Mouse (Mus musculus): ENCODE data around the gene Gm5105. TPM values are rescaled to one million over a fixed set of nuclear protein-coding genes. Genes with fewer than 3 reads are reported as not detected.

The Gm5105 gene
- polyA plus RNA-seq (2015; fragmentation: Nextera tagmentation; extraction: Ambion mirVana): 0.14 TPM in 1 of 2 replicates, not detected in the other

DNA sequence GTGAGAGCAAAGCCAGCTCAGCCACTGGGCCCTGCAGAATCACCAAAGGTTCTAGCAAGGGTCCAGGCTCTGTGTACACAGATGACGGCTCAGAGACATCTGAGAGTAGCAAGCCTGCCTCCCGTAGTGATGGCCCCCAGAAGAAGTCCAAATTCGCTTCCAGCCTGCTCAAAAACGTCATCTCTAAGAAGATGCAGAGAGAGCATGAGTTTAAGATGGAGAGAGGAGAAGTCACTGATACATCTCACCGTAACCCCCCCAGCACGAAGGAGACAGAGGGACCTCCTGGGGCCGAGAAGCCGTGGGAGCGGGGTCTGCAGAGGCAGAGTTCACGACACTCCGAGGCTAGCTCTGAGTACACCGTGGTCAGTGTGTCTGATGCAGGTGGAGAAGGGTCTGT is at the start of gene Gm5105:
Gm5105 (minus strand) TSS at position 101 of the 400 bp plus-strand sequence.
- WGBS: 95% methylated on average over 12 of the region's 12 CpGs
- ATAC-seq: no peak
- Histone ChIP-seq H3K27me3 (replicated peaks; ENCODE audit: control insufficient read depth, insufficient read depth, low read length) (no peaks in the 10 kb centered on the region), H3K9ac (replicated peaks; ENCODE audit: low read depth, low read length) (0 out of 2 replicates have a peak within 1 kb of the TSS, but pooled peaks have one; percentile 37), H3K4me2 (ENCODE audit: low read length) (peak within 1 kb of the TSS; percentile 25; the same call in 1 of the 2 replicates), H3K4me1 (replicated peaks; ENCODE audit: control insufficient read depth, insufficient read depth, low read length) (peaks cover 25% of the 10 kb centered on the region), H3K27ac (ENCODE audit: low read length) (peak within 1 kb of the TSS; percentile 58), H3K36me3 (ENCODE audit: control insufficient read depth, insufficient read depth) (no peaks in the 10 kb centered on the region), H3K4me3 (replicated peaks; ENCODE audit: low read length) (no peak within 1 kb of the TSS), H3K9me3 (ENCODE audit: control insufficient read depth, low read length) (no peaks in the 10 kb centered on the region)

DNA sequence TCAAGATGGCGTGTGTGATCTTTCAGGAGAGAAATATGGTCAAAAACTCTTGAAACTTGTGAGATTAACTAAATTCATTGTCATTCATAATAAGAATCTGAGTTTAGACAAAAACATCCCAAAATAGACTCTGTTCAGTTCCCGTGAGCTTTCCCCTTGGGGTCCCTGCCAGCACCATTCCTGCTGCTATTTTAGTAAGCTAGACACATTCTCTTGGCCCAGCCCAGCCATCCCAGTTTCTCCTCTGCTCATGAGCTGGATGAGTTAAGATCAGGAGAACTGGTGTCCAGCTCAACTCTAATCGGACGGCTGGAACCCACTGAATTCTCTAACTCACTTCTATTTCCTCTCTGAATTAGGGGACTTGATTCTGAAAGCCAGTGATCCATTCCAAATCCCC is 49.7 kb upstream of the Gm5105 start:
- 91% methylated on average over 4 of the region's 4 CpGs for WGBS
- no peak for ATAC-seq

GRCm38 (mm10) chr3:138114106-138114505 is 46.9 kb upstream of the Gm5105 start:
- Histone ChIP-seq H3K4me3 (replicated peaks; ENCODE audit: low read length) (no peak overlapping the region), H3K27me3 (replicated peaks; ENCODE audit: control insufficient read depth, insufficient read depth, low read length) (no peaks in the 10 kb centered on the region), H3K4me2 (ENCODE audit: low read length) (no peak overlapping the region), H3K9me3 (ENCODE audit: control insufficient read depth, low read length) (no peaks in the 10 kb centered on the region), H3K36me3 (ENCODE audit: control insufficient read depth, insufficient read depth) (no peaks in the 10 kb centered on the region), H3K4me1 (replicated peaks; ENCODE audit: control insufficient read depth, insufficient read depth, low read length) (no peaks in the 10 kb centered on the region), H3K27ac (ENCODE audit: low read length) (no peak overlapping the region), H3K9ac (replicated peaks; ENCODE audit: low read depth, low read length) (no peak overlapping the region)
- WGBS: 86% methylated on average over 17 of the region's 17 CpGs
- no peak for ATAC-seq

More for the DNA sequence above, 49.7 kb upstream of the Gm5105 start:
- Histone ChIP-seq H3K9ac (replicated peaks; ENCODE audit: low read depth, low read length) (no peak overlapping the region), H3K4me2 (ENCODE audit: low read length) (no peak overlapping the region), H3K27ac (ENCODE audit: low read length) (no peak overlapping the region), H3K27me3 (replicated peaks; ENCODE audit: control insufficient read depth, insufficient read depth, low read length) (no peaks in the 10 kb centered on the region), H3K4me3 (replicated peaks; ENCODE audit: low read length) (no peak overlapping the region), H3K9me3 (ENCODE audit: control insufficient read depth, low read length) (no peaks in the 10 kb centered on the region), H3K4me1 (replicated peaks; ENCODE audit: control insufficient read depth, insufficient read depth, low read length) (no peaks in the 10 kb centered on the region), H3K36me3 (ENCODE audit: control insufficient read depth, insufficient read depth) (no peaks in the 10 kb centered on the region)

DNA sequence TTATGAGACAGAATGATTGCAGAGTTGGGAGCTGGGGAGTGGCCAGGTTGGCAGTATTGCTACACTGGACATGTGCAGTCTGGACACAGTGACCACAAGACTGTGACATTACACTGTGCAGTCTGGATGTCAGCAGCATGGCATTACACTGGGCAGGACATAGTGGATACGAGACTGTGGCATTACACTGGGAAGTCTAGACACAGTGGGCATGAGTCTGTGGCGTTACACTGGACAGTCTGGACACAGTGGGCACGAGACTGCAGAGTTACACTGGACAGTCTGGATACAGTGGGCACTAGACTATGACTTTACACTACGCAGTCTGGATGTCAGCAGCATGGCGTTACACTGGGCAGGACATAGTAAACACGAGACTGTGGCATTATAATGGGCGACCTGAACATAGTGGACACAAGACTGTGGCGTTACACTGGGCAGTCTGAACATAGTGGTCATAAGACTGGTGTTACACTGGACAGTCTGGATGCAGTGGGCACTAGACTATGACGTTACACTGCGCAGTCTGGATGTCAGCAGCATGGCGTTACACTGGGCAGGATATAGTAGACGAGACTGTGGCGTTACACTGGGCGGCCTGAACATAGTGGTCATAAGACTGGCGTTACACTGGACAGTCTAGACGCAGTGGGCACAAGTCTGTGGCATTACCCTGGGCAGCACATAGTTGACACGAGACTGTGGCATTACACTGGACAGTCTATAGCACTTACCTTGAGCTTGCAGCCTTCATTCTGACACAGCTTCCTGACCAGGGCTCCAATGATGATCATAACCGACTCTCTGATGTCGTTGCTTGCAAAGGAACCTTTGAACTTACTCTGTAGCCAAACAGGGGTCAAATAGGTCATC is 44.0 kb upstream of the Gm5105 start:
- Histone ChIP-seq H3K4me3 (replicated peaks; ENCODE audit: low read length) (no peak overlapping the region), H3K36me3 (ENCODE audit: control insufficient read depth, insufficient read depth) (no peaks in the 10 kb centered on the region), H3K4me1 (replicated peaks; ENCODE audit: control insufficient read depth, insufficient read depth, low read length) (no peaks in the 10 kb centered on the region), H3K27ac (ENCODE audit: low read length) (no peak overlapping the region), H3K27me3 (replicated peaks; ENCODE audit: control insufficient read depth, insufficient read depth, low read length) (no peaks in the 10 kb centered on the region), H3K9ac (replicated peaks; ENCODE audit: low read depth, low read length) (no peak overlapping the region), H3K9me3 (ENCODE audit: control insufficient read depth, low read length) (no peaks in the 10 kb centered on the region), H3K4me2 (ENCODE audit: low read length) (no peak overlapping the region)
- WGBS: 94% methylated on average over 19 of the region's 19 CpGs
- ATAC-seq: no peak

DNA sequence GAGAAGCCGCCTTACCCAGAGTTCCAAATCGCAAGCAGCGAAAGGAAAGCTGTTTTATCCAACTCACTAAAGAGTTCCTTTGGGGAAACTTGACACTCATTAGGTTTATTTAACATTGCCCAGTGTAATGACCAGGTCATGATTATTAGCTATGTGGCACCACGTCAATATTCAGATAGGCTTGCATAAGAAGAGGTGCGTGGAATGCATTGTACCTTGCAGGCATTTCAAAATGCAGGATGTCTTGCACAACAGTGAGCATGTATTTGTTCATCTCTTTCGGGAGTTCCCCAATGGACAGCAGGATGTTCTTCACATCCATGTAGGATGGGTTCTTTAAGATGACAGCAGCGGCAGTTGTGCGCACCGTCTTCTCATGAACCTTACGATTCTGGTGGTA is 39.7 kb upstream of the Gm5105 start:
- Histone ChIP-seq H3K9ac (replicated peaks; ENCODE audit: low read depth, low read length) (no peak overlapping the region), H3K36me3 (ENCODE audit: control insufficient read depth, insufficient read depth) (no peaks in the 10 kb centered on the region), H3K4me3 (replicated peaks; ENCODE audit: low read length) (no peak overlapping the region), H3K4me1 (replicated peaks; ENCODE audit: control insufficient read depth, insufficient read depth, low read length) (no peaks in the 10 kb centered on the region), H3K27me3 (replicated peaks; ENCODE audit: control insufficient read depth, insufficient read depth, low read length) (no peaks in the 10 kb centered on the region), H3K4me2 (ENCODE audit: low read length) (no peak overlapping the region), H3K9me3 (ENCODE audit: control insufficient read depth, low read length) (no peaks in the 10 kb centered on the region), H3K27ac (ENCODE audit: low read length) (no peak overlapping the region)
- ATAC-seq: no peak
- WGBS: 94% methylated on average over 10 of the region's 10 CpGs

- H3K9me3 ChIP-seq (ENCODE audit: control insufficient read depth, low read length): no peaks in the 10 kb centered on the region
- no peaks in the 10 kb centered on the region for H3K27me3 ChIP-seq (replicated peaks; ENCODE audit: control insufficient read depth, insufficient read depth, low read length)
- no peak overlapping the region for H3K4me3 ChIP-seq (replicated peaks; ENCODE audit: low read length)
- 76% methylated on average over 5 of the region's 5 CpGs for WGBS
- no peaks in the 10 kb centered on the region for H3K4me1 ChIP-seq (replicated peaks; ENCODE audit: control insufficient read depth, insufficient read depth, low read length)
- no peak overlapping the region for H3K9ac ChIP-seq (replicated peaks; ENCODE audit: low read depth, low read length)
- H3K4me2 ChIP-seq (ENCODE audit: low read length): no peak overlapping the region
- H3K36me3 ChIP-seq (ENCODE audit: control insufficient read depth, insufficient read depth): no peaks in the 10 kb centered on the region
- no peak overlapping the region for H3K27ac ChIP-seq (ENCODE audit: low read length)
- no peak for ATAC-seq
These were observed 37.9 kb upstream of the Gm5105 start for GRCm38 (mm10) chr3:138105056-138105455.

- 95% methylated on average over 4 of the region's 4 CpGs for WGBS
- H3K27me3 ChIP-seq (replicated peaks; ENCODE audit: control insufficient read depth, insufficient read depth, low read length): no peaks in the 10 kb centered on the region
- no peak for ATAC-seq
- no peak overlapping the region for H3K4me3 ChIP-seq (replicated peaks; ENCODE audit: low read length)
- no peaks in the 10 kb centered on the region for H3K36me3 ChIP-seq (ENCODE audit: control insufficient read depth, insufficient read depth)
- H3K4me1 ChIP-seq (replicated peaks; ENCODE audit: control insufficient read depth, insufficient read depth, low read length): no peaks in the 10 kb centered on the region
- H3K27ac ChIP-seq (ENCODE audit: low read length): no peak overlapping the region
- H3K9me3 ChIP-seq (ENCODE audit: control insufficient read depth, low read length): no peaks in the 10 kb centered on the region
- no peak overlapping the region for H3K9ac ChIP-seq (replicated peaks; ENCODE audit: low read depth, low read length)
- H3K4me2 ChIP-seq (ENCODE audit: low read length): no peak overlapping the region
These were observed 36.5 kb upstream of the Gm5105 start for GRCm38 (mm10) chr3:138103690-138104089.

DNA sequence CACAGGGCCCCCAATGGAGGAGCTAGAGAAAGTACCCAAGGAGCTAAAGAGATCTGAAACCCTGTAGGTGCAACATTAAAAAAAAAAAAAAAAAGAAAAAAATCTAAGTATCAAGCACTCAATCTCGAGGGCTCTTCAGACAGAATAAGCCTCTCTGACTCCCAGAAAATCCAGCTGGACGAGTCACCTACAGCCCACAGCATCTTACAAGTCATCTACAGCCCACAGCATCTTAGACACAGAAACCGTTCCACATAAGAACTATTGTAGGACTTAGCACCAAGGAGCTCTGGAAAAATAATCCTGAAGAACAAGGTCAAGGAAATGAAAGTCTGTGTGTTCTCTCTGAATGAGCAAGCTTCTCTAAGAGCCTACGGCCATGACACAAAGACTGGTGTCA is 34.7 kb upstream of the Gm5105 start:
- ATAC-seq: no peak
- Histone ChIP-seq H3K4me3 (replicated peaks; ENCODE audit: low read length) (no peak overlapping the region), H3K27me3 (replicated peaks; ENCODE audit: control insufficient read depth, insufficient read depth, low read length) (no peaks in the 10 kb centered on the region), H3K36me3 (ENCODE audit: control insufficient read depth, insufficient read depth) (no peaks in the 10 kb centered on the region), H3K4me1 (replicated peaks; ENCODE audit: control insufficient read depth, insufficient read depth, low read length) (peaks cover 4% of the 10 kb centered on the region; the same call in 1 of the 2 replicates), H3K27ac (ENCODE audit: low read length) (no peak overlapping the region), H3K9me3 (ENCODE audit: control insufficient read depth, low read length) (no peaks in the 10 kb centered on the region), H3K9ac (replicated peaks; ENCODE audit: low read depth, low read length) (no peak overlapping the region), H3K4me2 (ENCODE audit: low read length) (no peak overlapping the region)
- WGBS: 80% methylated on average over 4 of the region's 4 CpGs

DNA sequence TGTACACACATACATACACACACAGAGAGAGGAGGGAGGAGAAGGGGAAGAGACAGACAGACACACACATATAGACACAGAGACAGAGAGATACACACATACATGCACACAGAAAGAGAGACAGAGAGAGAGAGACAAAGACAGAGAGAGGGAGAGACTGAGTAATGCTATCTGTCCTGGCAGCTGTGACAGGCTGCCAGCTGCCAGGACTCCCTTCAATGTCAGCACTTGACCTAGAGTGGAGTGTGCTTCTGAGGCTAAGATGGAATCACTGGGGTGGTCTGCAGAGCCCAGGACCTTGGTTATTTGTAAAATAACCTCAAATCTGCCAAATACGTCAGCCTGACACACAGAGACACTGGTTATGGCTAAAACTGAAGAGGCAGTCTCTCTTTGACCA is 30.5 kb upstream of the Gm5105 start:
- H3K4me1 ChIP-seq (replicated peaks; ENCODE audit: control insufficient read depth, insufficient read depth, low read length): peaks cover 11% of the 10 kb centered on the region
- no peak overlapping the region; the same call in 1 of the 2 replicates for H3K27ac ChIP-seq (ENCODE audit: low read length)
- H3K9me3 ChIP-seq (ENCODE audit: control insufficient read depth, low read length): no peaks in the 10 kb centered on the region
- no peak for ATAC-seq
- H3K27me3 ChIP-seq (replicated peaks; ENCODE audit: control insufficient read depth, insufficient read depth, low read length): no peaks in the 10 kb centered on the region
- 77% methylated on average over 1 of the region's 1 CpGs for WGBS
- no peak overlapping the region for H3K4me2 ChIP-seq (ENCODE audit: low read length)
- no peaks in the 10 kb centered on the region for H3K36me3 ChIP-seq (ENCODE audit: control insufficient read depth, insufficient read depth)
- H3K9ac ChIP-seq (replicated peaks; ENCODE audit: low read depth, low read length): no peak overlapping the region
- H3K4me3 ChIP-seq (replicated peaks; ENCODE audit: low read length): no peak overlapping the region
